Mouse (Mus musculus): ENCODE results near the gene Snx7. TPM values are rescaled to one million over a fixed set of nuclear protein-coding genes. Genes with fewer than 3 reads are reported as not detected.

The Snx7 gene
- polyA plus RNA-seq, 1 experiment from 2014 or later = 15.7 TPM

Small RNA genes lying within 50 kb of the gene (microRNA-seq; reads per million reads assigned to microRNA genes)
- not detected for gene Gm24811
